Mouse (Mus musculus): ENCODE results near the gene Dicer1. TPM values are rescaled to one million over a fixed set of nuclear protein-coding genes. Genes with fewer than 3 reads are reported as not detected.

Gene Dicer1
- 10 to 100 TPM; 42.9 to 43.7 TPM for total RNA-seq (2023)

GRCm38 (mm10) chr12:104751814-104752765, at the start of gene Dicer1:
Gene Dicer1, minus strand, starts transcription at chr12:104751952.

Other genes starting within 250 kb of the Dicer1 start
- gene Clmn, start 113.1 kb upstream of the Dicer1 start, total RNA-seq (2023) = under 1 TPM; 0.04 to 0.11 TPM

Measured in neutrophil, adult 83 days (primary cell).